In genomic region chr7:63753274-63753751, GRCm38 (mm10) we compare ENCODE assay signal across 9 mouse cellular contexts.
DNase-seq lines count a peak whose midpoint lies in the region; ATAC-seq and TF ChIP-seq lines count a peak whose summit lies in the region.
"Had no signal": no experiment of that assay in that cellular context is flagged by ENCODE, and none has a peak within 500 bp of the region (broad histone marks: within the 10 kb centered on the region; RNA-seq: fewer than 3 reads in every experiment).

No protein-coding gene starts in this region.

- no peaks in the 10 kb centered on the region for H3K9me3 ChIP-seq in kidney, embryonic 16.5 days (ENCODE audit: low read length)
- H3K9me3 ChIP-seq in limb, embryonic 14.5 days (ENCODE audit: control insufficient read depth, low read length): no peaks in the 10 kb centered on the region
- H3K9me3 ChIP-seq in neural tube, embryonic 11.5 days (ENCODE audit: control insufficient read depth, low read length): no peaks in the 10 kb centered on the region
- H3K9me3 ChIP-seq: heart, embryonic 15.5 days had no signal

- no peak overlapping the region for H3K9ac ChIP-seq in kidney, embryonic 16.5 days (replicated peaks; ENCODE audit: low read length)
- H3K9ac ChIP-seq in limb, embryonic 14.5 days (ENCODE audit: low read depth, low read length, severe bottlenecking): no peak overlapping the region
- no peak overlapping the region for H3K9ac ChIP-seq in neural tube, embryonic 11.5 days (ENCODE audit: low read length)
- H3K9ac ChIP-seq: heart, embryonic 15.5 days had no signal

- no peak overlapping the region for H3K4me2 ChIP-seq in kidney, embryonic 16.5 days (replicated peaks; ENCODE audit: low read depth, low read length)
- no peak overlapping the region for H3K4me2 ChIP-seq in limb, embryonic 14.5 days (replicated peaks; ENCODE audit: low read depth, low read length, severe bottlenecking)
- H3K4me2 ChIP-seq in neural tube, embryonic 11.5 days (ENCODE audit: low read depth): no peak overlapping the region
- H3K4me2 ChIP-seq: heart, embryonic 15.5 days had no signal

- no peak for TF ChIP-seq POLR2A in limb, embryonic 14.5 days (IDR thresholded peaks at IDR 0.05; ENCODE audit: borderline replicate concordance, extremely low read depth, insufficient read depth, insufficient read length)

- H3K27ac ChIP-seq in kidney, embryonic 16.5 days (ENCODE audit: low read length): no peak overlapping the region
- no peak overlapping the region for H3K27ac ChIP-seq in limb, embryonic 14.5 days (replicated peaks; ENCODE audit: low read depth, low read length)
- H3K27ac ChIP-seq in neural tube, embryonic 11.5 days (ENCODE audit: low read depth, low read length): no peak overlapping the region
- H3K27ac ChIP-seq: heart, embryonic 15.5 days had no signal

- peaks cover 18% of the 10 kb centered on the region for H3K4me1 ChIP-seq in kidney, embryonic 16.5 days (ENCODE audit: insufficient read depth, low read length)
- H3K4me1 ChIP-seq in limb, embryonic 14.5 days (ENCODE audit: control insufficient read depth, insufficient read depth, low read length): 0 out of 2 replicates have a peak, but pooled peaks cover 2% of the 10 kb centered on the region
- peaks cover 6% of the 10 kb centered on the region; the same call in 1 of the 2 replicates for H3K4me1 ChIP-seq in neural tube, embryonic 11.5 days (ENCODE audit: control insufficient read depth, insufficient read depth, low read length)

- ATAC-seq in granulocyte monocyte progenitor cell, adult 5-6 weeks (replicated peaks; ENCODE audit: poor library complexity, severe bottlenecking): peak; percentile 38
- ATAC-seq in kidney, embryonic 16.5 days (ENCODE audit: low FRiP score, low TSS enrichment): peak; percentile 28; the same call in 1 of the 2 replicates
- 0 out of 2 replicates have a peak, but pooled peaks have one; percentile 16 for ATAC-seq in limb, embryonic 14.5 days (ENCODE audit: low FRiP score, low read depth)
- no peak for ATAC-seq in neural tube, embryonic 11.5 days (ENCODE audit: insufficient read depth, low FRiP score, low TSS enrichment)
- no peak for ATAC-seq in megakaryocyte-erythroid progenitor cell, adult 5-6 weeks (replicated peaks; ENCODE audit: low FRiP score, low TSS enrichment, poor library complexity, severe bottlenecking)

- peak; percentile 82 for DNase-seq in 416B (ENCODE audit: low read depth)
- DNase-seq in CD8-positive naive resting alpha-beta T cell, adult 2 months (ENCODE audit: low read depth in 2 of 2, low spot score in 2 of 2): peak; percentile 39 to 57
- DNase-seq in cerebellum, adult 9-10 months: peak; percentile 91
- DNase-seq in limb, embryonic 14.5 days (ENCODE audit: low spot score): peak; percentile 78
- peak; percentile 51 for DNase-seq in neural tube, embryonic 11.5 days (ENCODE audit: low spot score)

- H3K36me3 ChIP-seq in kidney, embryonic 16.5 days (ENCODE audit: insufficient read depth, low read length): no peaks in the 10 kb centered on the region
- H3K36me3 ChIP-seq in limb, embryonic 14.5 days (ENCODE audit: control insufficient read depth, insufficient read depth, low read length): no peaks in the 10 kb centered on the region
- no peaks in the 10 kb centered on the region for H3K36me3 ChIP-seq in neural tube, embryonic 11.5 days (ENCODE audit: control insufficient read depth, insufficient read depth, low read length)
- H3K36me3 ChIP-seq: heart, embryonic 15.5 days had no signal

- H3K4me3 ChIP-seq in kidney, embryonic 16.5 days (ENCODE audit: low read length): no peak overlapping the region
- H3K4me3 ChIP-seq in limb, embryonic 14.5 days (replicated peaks; ENCODE audit: low read length): no peak overlapping the region
- no peak overlapping the region for H3K4me3 ChIP-seq in neural tube, embryonic 11.5 days (ENCODE audit: low read depth, low read length)
- H3K4me3 ChIP-seq: heart, embryonic 15.5 days had no signal

- peaks cover 56% of the 10 kb centered on the region for H3K27me3 ChIP-seq in kidney, embryonic 16.5 days (ENCODE audit: insufficient read depth, low read length)
- peaks cover 49% of the 10 kb centered on the region for H3K27me3 ChIP-seq in limb, embryonic 14.5 days (ENCODE audit: control insufficient read depth, insufficient read depth, low read length)
- peaks cover 39% of the 10 kb centered on the region for H3K27me3 ChIP-seq in neural tube, embryonic 11.5 days (ENCODE audit: control insufficient read depth, insufficient read depth, low read length)

- WGBS in kidney, embryonic 16.5 days: 17% methylated on average over 6 of the region's 6 CpGs
- 13% methylated on average over 6 of the region's 6 CpGs for WGBS in limb, embryonic 14.5 days
- 18% methylated on average over 6 of the region's 6 CpGs for WGBS in neural tube, embryonic 11.5 days

Comparison
In these comparisons a context has a peak if more than half of its experiments do, and no peak if none do; other contexts are left out.
1. ATAC-seq: peak in granulocyte monocyte progenitor cell, adult 5-6 weeks (single experiment), kidney, embryonic 16.5 days (single experiment) and limb, embryonic 14.5 days (single experiment); none in neural tube, embryonic 11.5 days (single experiment) and megakaryocyte-erythroid progenitor cell, adult 5-6 weeks (single experiment).
2. Peak in every context shown above with its lines, with median percentiles within 50 percentile points of each other: DNase-seq.